Mouse (Mus musculus) forebrain, embryonic 14.5 days (tissue): Measurements from ENCODE around the gene Col24a1. TPM values are rescaled to one million over a fixed set of nuclear protein-coding genes. Genes with fewer than 3 reads are reported as not detected.

Experiments used
- ATAC-seq: fragments of 200-750 bp; cut with Nextera tagmentation; 2 replicates; pipeline ENCODE4 v1.8.0; 2017; ENCODE audit warnings: mild to moderate bottlenecking, moderate library complexity
- DNase-seq: peaks from one replicate; pipeline ENCODE4 v3.0.0-alpha.2; 2015; ENCODE audit warnings: low spot score
- H3K27ac ChIP-seq: fragments of 300-500 bp; sonication (generic); 2 replicates; pipeline ENCODE4 v1.5.1; 2014; ENCODE audit warnings: low read depth, mild to moderate bottlenecking, control low read depth, low read length, moderate library complexity
- H3K27me3 ChIP-seq: fragments of 300-500 bp; sonication (generic); replicated peaks from 2 replicates; pipeline ENCODE4 v1.6.1; 2014; ENCODE audit warnings: low read length, control low read depth, mixed read lengths; ENCODE audit not compliant: control insufficient read depth, insufficient read depth
- H3K36me3 ChIP-seq: fragments of 300-500 bp; sonication (generic); 2 replicates; pipeline ENCODE4 v1.6.1; 2014; ENCODE audit warnings: low read length, control low read depth; ENCODE audit not compliant: control insufficient read depth, insufficient read depth
- H3K4me1 ChIP-seq: fragments of 300-500 bp; sonication (generic); 2 replicates; pipeline ENCODE4 v1.6.1; 2014; ENCODE audit warnings: antibody characterized with exemption, low read length, control low read depth; ENCODE audit not compliant: control insufficient read depth, insufficient read depth
- H3K4me2 ChIP-seq: fragments of 300-500 bp; sonication (generic); 2 replicates; pipeline ENCODE4 v1.6.1; 2014; ENCODE audit warnings: mild to moderate bottlenecking, control low read depth, low read length
- H3K4me3 ChIP-seq: fragments of 300-500 bp; sonication (generic); 2 replicates; pipeline ENCODE4 v1.5.1; 2014; ENCODE audit warnings: low read depth, low read length, control low read depth
- H3K9ac ChIP-seq: fragments of 300-500 bp; sonication (generic); 2 replicates; pipeline ENCODE4 v1.6.1; 2014; ENCODE audit warnings: mild to moderate bottlenecking, low read length, control low read depth, moderate library complexity
- H3K9me3 ChIP-seq: fragments of 300-500 bp; sonication (generic); replicated peaks from 2 replicates; pipeline ENCODE4 v1.6.1; 2016; ENCODE audit warnings: low read length, control low read depth, mixed read lengths; ENCODE audit not compliant: control insufficient read depth
- WGBS: fragments of 180-500 bp; shearing (Covaris S2); extraction: QIAGEN DNeasy Blood & Tissue Kit; methylation state at CpG from one replicate; pipeline ENCODE4 v1.1.7; 2014; 5-methylcytosine and 5-hydroxymethylcytosine counted together
- polyA plus RNA-seq: library from polyadenylated mRNA; unstranded; fragments of >200 nt; fragmentation: Nextera tagmentation; extraction: Ambion mirVana; gene quantifications from 2 replicates; pipeline ENCODE4 v1.2.1, GENCODE M21; 2014

Col24a1 gene
- polyA plus RNA-seq, 1 experiment from 2014 or later = 0.18 TPM

DNA sequence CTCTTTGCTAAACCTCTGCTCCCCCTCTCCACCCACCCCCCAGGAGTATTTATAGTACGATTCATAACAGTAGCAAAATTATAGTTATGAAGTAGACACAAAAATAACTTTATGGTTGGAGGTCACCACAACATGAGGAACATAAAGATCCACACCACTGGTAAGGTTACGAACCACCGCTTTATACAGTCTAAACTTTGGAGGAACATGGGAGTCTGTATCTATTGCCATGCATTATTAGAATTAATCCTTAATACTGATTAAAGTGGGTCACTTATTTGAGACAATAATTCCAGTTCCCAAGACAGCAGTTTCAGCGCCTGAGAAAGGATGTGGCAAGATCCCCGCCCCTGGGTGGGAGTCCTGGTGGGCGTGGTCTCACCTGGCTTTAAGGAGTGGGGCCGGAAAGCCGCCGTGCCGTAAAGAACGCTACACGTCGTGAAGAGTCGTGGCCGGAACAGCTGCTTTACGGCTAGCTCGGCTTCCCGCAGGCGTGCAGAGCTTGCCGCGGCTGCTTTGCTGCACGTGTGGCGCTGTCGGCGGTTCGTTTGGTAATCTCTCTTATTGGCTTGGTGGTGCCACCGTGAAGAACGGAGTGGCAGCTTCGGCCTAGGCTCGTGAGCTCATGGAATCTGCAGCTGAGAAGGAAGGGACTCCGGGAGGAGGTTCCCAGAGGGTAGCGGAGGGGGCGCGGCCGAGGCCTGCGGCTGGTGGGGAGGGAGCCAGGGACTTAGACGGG, 283.6 kb downstream of the Col24a1 start, which contains the start of gene Znhit6:
Gene Znhit6 (plus strand): TSS at position 463 of the 739 bp plus-strand sequence.
- peak within 1 kb of the TSS; percentile 72 for H3K4me3 ChIP-seq
- no peaks in the 10 kb centered on the region for H3K9me3 ChIP-seq
- ATAC-seq (peak; percentile 92), DNase-seq (peak; percentile 98)
- H3K27me3 ChIP-seq = no peaks in the 10 kb centered on the region
- peaks cover 16% of the 10 kb centered on the region for H3K36me3 ChIP-seq
- H3K27ac ChIP-seq = peak within 1 kb of the TSS; percentile 21; the same call in 1 of the 2 replicates
- H3K4me1 ChIP-seq = peaks cover 9% of the 10 kb centered on the region
- H3K9ac ChIP-seq = peak within 1 kb of the TSS; percentile 72
- H3K4me2 ChIP-seq = peak within 1 kb of the TSS; percentile 79
- WGBS = 6% methylated on average over 37 of the region's 37 CpGs

GRCm38 (mm10) chr3:145576482-145576822, 284.2 kb downstream of the Col24a1 start:
- Histone ChIP-seq H3K27ac (peak overlapping the region; percentile 21; the same call in 1 of the 2 replicates), H3K4me2 (peak overlapping the region; percentile 79), H3K4me1 (peaks cover 9% of the 10 kb centered on the region), H3K4me3 (peak overlapping the region; percentile 72), H3K27me3 (no peaks in the 10 kb centered on the region), H3K9ac (peak overlapping the region; percentile 72), H3K36me3 (peaks cover 19% of the 10 kb centered on the region), H3K9me3 (no peaks in the 10 kb centered on the region)
- DNase-seq (no peak), ATAC-seq (no peak; the same call in 1 of the 2 replicates)
- 0% methylated on average over 11 of the region's 11 CpGs for WGBS

DNA sequence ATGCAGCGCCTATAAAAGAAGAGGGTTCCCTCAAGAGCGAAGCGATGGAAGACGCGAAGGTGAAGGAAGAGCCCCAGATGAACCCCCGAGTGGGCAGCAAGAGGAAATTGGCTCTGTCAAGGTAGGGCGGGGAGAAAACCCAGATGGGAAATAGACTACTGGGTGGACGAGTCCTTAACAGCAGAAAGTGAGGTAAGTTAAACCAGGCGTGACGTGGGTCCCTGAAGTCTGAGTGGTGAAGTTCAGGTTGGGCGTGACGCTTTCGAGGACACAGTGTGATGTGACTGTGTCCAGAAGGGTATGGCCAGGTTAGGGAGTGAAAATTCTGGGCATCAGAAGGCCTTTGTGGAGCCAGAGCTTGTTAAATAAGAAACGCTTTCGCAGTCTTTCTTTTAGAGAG, 284.6 kb downstream of the Col24a1 start:
- H3K27me3 ChIP-seq = no peaks in the 10 kb centered on the region
- DNase-seq (no peak), ATAC-seq (no peak; the same call in 1 of the 2 replicates)
- H3K9me3 ChIP-seq = no peaks in the 10 kb centered on the region
- H3K36me3 ChIP-seq = peaks cover 19% of the 10 kb centered on the region
- H3K4me2 ChIP-seq = peak overlapping the region; percentile 79
- 33% methylated on average over 15 of the region's 15 CpGs for WGBS
- H3K27ac ChIP-seq = no peak overlapping the region
- H3K9ac ChIP-seq = peak overlapping the region; percentile 72
- H3K4me1 ChIP-seq = peaks cover 9% of the 10 kb centered on the region
- H3K4me3 ChIP-seq = peak overlapping the region; percentile 72

GRCm38 (mm10) chr3:145583043-145583442, 290.8 kb downstream of the Col24a1 start:
- H3K4me1 ChIP-seq = no peaks in the 10 kb centered on the region
- no peak overlapping the region for H3K9ac ChIP-seq
- ATAC-seq (no peak), DNase-seq (no peak)
- H3K4me3 ChIP-seq = no peak overlapping the region
- 87% methylated on average over 4 of the region's 4 CpGs for WGBS
- no peak overlapping the region for H3K4me2 ChIP-seq
- H3K36me3 ChIP-seq = peaks cover 48% of the 10 kb centered on the region
- H3K27ac ChIP-seq = no peak overlapping the region
- no peaks in the 10 kb centered on the region for H3K9me3 ChIP-seq
- no peaks in the 10 kb centered on the region for H3K27me3 ChIP-seq

DNA sequence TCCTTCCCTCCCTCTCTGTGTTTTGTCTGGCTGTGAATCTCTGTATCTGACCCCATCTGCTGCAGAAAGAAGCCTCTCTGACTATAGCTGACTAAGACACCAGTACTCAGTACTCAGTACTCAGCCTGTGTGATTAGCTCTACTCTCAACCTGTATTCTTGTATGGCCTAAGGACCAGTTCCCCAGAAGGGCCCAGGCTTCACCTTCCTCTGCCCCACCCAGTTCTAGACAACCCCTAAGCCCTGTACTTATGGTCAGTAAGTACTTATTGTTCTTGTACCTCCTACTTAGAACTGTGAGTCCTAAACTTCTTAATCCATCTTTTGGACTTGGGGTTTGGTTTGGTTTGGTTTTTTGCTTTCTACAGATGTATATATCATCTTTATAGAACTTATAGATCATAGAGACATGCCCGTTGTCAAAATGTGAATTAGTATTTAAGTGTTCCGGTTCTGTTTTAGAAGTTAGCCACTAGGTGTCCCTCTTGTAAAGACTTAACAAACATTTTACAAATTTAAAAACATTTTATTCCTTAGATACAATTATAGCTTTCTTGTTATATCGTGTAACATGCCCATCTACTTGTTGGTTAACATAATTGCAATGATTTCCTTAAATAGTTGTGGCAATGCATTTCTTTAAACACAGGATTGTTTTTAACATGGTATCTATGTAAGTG, 291.4 kb downstream of the Col24a1 start:
- H3K27ac ChIP-seq = no peak overlapping the region
- WGBS = 63% methylated on average over 3 of the region's 3 CpGs
- H3K9me3 ChIP-seq = no peaks in the 10 kb centered on the region
- H3K36me3 ChIP-seq = peaks cover 43% of the 10 kb centered on the region
- no peak overlapping the region for H3K9ac ChIP-seq
- ATAC-seq (peak; percentile 40; the same call in 1 of the 2 replicates), DNase-seq (peak; percentile 64)
- H3K27me3 ChIP-seq = no peaks in the 10 kb centered on the region
- no peak overlapping the region for H3K4me3 ChIP-seq
- no peak overlapping the region for H3K4me2 ChIP-seq
- H3K4me1 ChIP-seq = no peaks in the 10 kb centered on the region

DNA sequence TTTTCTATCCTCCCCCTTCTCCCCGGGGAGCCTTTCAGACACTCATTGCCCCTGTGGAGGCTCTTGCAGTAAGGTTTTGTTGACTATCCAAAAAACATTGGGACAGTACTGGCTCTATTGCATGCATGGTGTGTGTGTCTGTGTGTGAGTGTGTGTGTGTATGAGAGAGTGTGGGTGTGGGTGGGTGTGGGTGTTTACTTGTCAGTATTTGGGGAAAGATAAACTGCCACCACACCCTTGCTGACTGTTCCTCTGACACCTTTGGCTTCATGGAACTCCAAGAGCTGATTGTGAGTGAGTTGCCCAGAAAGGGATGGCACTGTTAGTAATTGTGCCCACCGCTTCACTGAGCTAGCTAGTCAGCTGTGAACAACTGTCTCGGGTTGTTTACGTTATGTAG, 298.3 kb downstream of the Col24a1 start:
- H3K9me3 ChIP-seq = no peaks in the 10 kb centered on the region
- no peak overlapping the region for H3K27ac ChIP-seq
- no peaks in the 10 kb centered on the region for H3K27me3 ChIP-seq
- ATAC-seq (no peak), DNase-seq (no peak)
- H3K9ac ChIP-seq = no peak overlapping the region
- no peak overlapping the region for H3K4me2 ChIP-seq
- H3K4me3 ChIP-seq = no peak overlapping the region
- H3K4me1 ChIP-seq = no peaks in the 10 kb centered on the region
- peaks cover 60% of the 10 kb centered on the region for H3K36me3 ChIP-seq
- 94% methylated on average over 4 of the region's 4 CpGs for WGBS

GRCm38 (mm10) chr3:145591841-145592542, 299.7 kb downstream of the Col24a1 start:
- ATAC-seq = no peak
- no peak overlapping the region for H3K4me3 ChIP-seq
- H3K9me3 ChIP-seq = no peaks in the 10 kb centered on the region
- H3K27me3 ChIP-seq = no peaks in the 10 kb centered on the region
- no peak overlapping the region for H3K27ac ChIP-seq
- H3K4me1 ChIP-seq = no peaks in the 10 kb centered on the region
- no peak for DNase-seq
- H3K4me2 ChIP-seq = no peak overlapping the region
- WGBS = 90% methylated on average over 6 of the region's 6 CpGs
- no peak overlapping the region for H3K9ac ChIP-seq
- peaks cover 51% of the 10 kb centered on the region for H3K36me3 ChIP-seq

GRCm38 (mm10) chr3:145595354-145595753, 303.1 kb downstream of the Col24a1 start:
- no peak for ATAC-seq
- Histone ChIP-seq H3K4me3 (no peak overlapping the region), H3K27me3 (no peaks in the 10 kb centered on the region), H3K36me3 (peaks cover 60% of the 10 kb centered on the region), H3K27ac (no peak overlapping the region), H3K9me3 (no peaks in the 10 kb centered on the region), H3K4me2 (no peak overlapping the region), H3K9ac (no peak overlapping the region), H3K4me1 (no peaks in the 10 kb centered on the region)
- 97% methylated on average over 6 of the region's 6 CpGs for whole genome bisulfite sequencing
- no peak for DNase-seq
